Mouse (Mus musculus): ENCODE data around the gene Atp8a1.

The Atp8a1 gene

DNA sequence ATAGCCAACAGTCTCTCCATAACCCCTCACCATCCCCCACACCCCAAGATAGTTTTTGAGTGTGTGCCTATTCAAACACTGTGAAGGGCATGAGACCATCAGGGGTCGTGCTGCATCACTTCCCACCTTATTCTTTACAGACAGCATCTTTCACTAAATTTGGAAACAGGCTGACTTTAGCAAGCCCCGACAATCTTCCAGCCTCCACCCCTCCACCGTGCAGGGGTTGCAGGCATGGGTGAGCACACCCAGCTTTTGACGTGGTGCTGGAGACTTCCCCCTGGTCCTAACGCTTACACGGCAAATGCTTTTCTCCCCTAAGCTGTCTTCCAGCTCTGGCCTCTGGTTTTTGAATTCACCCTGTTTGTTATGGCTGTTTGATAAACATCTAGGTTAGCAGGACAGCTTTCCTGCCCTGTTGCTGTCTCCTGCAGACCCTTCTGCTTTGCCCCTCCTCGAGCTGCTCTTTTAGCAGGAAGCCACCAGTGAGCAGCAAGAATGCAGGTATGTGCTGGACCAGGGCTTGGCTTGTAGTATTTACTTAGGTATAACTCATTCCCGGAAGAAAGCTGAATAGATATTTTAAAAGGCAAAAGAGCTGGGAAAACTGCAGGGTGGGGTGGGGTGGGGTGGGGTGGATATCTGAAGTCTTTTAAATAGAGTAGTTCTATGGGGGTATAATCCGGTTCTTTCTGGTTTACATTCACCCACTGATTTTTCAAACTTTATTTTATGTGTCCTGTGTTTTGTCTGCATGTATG, 218.9 kb downstream of the Atp8a1 start:
- DNase-seq: no peak

DNA sequence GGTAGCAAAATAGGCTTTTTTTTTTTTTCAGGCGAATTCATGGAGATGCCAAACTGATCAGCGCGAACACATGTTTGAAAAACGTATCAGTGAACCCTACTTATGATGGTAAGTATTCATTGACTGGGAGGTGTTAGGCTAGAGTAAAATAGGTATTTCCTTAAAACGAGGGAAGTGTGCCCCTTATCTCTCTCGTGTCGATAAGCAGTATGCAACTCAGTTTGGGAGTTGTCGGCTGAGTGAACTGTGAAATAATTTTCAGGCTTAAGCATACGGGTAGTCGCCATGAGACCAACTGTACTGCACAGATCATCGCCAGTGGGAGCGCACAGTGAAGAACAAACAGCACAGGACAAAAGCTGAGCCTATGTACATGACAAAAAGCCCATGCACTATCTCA, 226.0 kb downstream of the Atp8a1 start:
- DNase-seq: no peak

DNA sequence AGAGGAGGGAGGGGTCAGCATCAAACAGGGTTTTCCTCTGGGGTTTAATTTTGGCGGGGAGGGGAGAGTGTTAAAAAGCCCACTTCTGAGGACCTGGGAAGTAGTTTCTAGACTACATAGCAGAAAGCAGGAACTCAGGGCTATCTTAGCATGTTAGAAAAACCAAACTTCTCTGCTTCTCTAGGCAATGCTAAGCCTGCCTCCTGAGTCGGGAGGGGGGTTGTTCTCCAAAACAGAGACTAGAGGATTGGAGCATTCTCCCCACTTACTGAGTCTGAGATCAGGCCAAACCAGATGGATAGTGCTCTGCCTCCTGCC, 237.8 kb downstream of the Atp8a1 start:
- no peak for DNase-seq

DNA sequence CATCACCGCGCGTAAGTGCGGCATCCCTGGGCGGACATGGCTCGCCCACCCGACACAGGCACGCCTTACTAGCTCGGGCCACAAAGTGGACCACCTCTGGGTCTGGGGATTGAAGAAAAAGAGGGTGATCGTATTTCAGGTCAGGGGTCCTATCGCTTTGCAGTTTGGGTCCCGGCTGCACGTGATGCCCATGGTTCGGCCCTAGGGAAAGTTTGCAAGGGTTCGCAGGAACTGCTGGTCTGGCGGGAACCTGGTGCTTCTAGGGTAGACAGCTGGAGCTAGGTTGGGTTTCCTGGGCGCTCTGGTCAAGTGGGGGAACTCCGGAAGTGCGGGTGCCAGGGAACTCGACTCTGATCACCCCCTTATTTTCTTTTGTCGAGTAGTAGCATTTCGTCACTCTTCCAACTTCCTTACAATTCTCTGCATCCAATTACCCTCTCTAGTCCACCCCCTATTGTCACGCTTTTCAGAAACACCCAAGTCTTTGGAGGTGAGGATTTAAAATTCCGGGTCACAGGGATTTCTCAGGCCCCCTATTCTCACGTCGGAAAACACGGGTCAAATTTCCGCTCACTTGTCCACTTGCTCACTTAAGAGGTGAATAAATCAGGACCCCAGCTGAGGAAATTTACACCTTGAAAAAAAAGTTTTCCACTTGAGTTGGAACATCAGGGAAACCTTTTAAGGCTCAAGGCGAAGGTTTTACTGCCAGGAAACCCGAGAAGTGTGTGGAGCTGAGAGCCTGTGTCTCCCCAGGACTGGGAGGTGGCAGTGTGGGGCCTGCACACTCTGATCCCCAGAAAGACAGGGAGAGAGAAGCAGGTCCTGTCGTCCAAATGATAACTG, 238.3 kb downstream of the Atp8a1 start:
- no peak for DNase-seq

DNA sequence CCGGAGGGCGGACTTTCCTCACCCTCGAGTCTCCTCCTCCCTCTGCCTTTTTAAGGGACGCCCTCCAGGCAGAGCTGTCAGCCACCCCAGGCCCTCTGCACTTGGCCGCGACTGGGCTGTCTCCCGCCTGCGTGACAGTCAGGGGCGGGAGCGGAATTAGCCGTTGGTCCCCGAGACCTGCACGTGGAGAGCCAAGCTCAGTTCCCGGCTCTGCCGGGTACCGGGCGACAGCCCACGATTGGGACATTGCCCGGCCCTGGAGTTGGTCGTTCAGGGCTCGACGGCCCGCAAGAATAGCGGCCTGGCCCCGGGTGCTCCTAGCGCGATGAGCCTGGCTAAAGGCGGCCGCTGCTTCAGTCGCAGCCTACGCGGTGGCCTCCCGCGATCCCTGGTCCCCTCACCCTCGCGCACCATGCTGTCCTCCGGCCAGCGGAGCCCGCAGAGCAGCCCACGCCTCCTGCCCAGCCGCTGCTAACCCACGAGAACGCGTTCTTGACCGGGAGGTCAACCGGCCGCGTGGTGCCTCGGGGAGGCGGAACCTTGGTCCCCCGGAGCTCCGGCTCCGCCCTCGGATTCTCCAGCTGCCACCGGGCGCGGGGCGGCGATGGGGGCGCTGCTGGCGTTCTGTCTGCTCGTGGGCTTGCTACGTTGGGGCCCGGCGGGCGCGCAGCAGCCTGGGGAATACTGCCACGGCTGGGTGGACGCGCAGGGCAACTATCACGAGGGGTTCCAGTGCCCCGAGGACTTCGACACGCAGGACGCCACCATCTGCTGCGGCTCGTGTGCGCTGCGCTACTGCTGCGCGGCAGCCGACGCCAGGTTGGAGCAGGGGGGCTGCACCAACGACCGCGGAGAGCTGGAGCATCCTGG, 239.2 kb downstream of the Atp8a1 start, which contains the start of gene Shisa3:
Shisa3 (plus strand) TSS at position 79 of the 870 bp plus-strand sequence.
- DNase-seq: peak; percentile 14

DNA sequence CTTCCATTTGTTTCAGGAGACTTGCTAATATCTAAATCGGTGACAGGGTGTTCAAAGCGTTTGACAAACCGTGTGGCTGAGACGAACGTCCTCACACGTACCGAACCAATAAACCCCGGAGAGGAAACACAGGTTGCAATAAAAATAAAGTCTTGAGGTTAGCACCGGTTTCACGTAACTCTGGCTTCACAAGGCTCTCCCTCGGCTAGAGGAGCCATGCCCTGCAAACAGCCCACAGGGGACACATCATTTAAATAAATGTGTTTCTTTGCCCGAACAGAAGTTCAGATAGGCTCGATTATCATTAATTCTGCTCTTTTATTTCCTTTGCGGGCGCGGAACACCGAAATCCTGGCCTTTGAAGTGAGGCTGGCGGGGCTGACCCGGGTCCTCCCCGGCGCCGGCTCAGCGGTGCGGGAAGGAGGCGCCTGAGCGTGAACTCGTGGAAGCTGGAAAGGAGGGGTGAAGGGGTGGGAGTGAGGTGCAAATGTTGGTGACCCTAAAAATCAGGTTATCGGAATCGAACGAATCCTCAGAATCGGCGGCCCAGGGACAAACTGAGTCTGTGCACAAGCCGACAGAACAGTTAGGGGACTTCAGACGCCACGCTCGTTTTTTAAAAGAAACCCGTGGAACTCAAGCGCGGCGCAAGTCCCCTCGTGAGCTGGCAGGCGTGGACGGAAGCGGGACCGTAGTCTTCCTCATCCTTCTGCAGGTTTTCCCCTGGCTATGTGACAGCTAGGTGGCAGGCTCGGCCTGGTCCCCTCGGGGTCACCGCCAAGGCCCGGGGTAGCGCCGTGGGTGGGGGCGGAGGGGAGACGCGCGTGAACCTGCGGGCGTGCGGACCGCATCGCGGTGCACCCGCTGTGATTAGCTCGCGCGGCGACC, 240.1 kb downstream of the Atp8a1 start:
- peak; percentile 6 for DNase-seq

DNA sequence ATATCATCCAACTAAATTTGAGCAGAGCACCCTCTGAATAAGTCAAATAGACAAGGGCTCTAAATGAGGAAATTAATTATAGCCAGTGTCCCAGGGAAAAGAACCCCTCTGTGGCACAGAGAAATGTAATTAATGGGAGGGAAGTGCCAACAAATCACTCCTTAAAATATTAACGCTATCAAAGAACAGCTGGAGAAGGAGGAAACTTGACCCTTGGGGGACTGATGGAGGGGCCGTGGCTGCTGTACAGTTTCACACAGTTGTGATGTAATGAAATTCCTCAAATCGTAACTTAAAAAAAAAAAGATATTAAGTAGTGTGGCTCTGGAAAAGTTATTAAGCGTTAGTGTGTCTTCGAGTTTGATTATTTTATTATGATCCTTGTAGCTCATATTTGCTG, 241.3 kb downstream of the Atp8a1 start:
- DNase-seq: no peak

DNA sequence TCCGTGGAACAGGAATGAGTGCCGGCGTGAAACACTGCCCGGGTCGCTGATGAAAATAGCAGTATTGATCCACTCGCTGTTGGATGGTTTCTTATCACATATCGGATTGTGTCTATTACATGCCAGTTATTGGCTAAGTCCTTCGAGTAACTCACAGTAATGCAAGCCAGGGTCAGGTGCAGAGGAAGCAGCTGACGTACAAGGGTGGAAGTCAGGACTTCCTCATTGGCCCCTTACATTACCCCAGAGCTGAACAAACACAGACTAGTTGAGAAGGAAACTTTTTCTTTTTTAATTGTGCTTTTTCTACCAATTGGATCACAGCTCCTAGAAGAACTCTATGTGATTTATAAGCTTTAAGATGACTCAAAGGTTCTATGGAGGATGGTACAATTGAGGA, 247.3 kb downstream of the Atp8a1 start:
- no peak for DNase-seq

DNA sequence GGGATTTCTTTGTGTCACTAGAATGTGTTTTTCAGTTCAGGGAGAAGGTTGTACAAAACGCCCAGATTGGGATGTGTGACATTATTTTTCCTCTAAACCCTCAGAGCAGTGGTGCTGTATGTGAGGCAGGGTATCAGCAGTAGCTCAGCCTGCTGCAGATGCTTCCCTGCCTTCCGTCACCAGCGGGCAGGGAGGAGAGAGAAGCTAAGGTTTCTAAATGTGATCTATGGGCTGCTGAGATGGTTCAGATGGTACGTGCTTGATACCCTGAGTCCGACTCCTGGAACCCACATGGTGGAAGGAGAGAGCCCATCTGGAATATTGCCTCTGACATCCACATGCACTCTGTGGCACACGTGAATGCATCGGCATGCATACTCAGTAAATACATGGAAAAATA, 251.6 kb downstream of the Atp8a1 start:
- DNase-seq: no peak

DNA sequence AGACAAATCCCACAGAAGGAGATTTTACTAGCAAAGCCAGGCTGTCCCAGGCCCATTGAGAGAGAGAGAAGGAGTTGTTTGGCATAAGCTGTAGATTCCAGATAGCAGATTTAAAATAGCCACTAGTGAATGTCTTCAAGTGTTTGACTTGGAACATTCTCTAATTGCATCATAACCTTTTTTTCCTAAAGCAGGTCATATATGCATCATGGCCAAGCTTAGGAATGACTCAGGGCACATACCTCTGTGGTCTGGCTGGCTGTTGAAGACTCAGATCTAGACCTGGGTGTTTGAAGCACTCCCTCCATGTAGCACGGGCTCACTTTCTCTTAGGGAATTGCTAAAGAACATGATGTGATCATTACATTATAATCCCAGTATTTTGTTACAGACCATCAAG, 252.2 kb downstream of the Atp8a1 start:
- no peak for DNase-seq

DNA sequence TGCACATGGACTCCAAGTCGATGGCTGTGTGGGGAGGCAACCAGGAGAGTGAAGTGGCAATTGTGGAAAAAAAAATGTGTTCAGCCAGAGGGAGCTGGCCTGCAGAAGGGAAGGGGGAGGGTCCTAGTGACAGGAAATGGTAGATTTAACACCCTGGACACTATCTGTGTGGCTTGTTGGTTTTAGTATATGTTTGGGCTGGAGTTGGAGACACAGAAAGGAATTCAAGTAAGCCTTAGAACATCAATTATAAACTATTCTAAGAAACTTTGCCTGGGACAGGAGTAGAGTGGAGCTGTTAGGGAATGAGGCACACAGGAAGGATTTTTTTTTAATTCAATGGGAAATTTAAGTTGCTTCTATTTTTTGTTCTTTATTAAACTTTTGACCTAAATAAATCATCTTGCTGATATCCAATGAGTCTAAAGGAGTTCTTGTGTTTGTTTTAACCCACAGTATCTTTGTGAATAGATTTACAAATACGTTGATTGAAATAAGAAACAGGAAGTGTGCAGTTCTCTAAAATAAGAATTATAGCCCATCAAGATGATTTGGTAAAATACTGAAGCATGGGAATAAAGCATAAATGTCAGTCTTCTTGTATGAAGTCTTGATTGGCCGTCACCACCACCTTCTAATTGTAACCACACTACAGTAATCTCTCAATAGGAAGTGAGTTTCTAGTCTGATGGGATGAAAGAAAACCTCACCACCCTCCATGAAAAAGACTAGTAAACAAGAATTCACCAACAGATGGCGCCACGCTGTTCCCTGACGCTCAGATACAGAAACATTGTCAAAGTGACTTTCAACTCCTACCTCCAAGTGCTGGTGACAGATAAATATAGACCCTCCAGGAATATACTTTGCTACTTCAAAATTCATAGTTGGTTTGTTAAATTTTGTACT, 267.3 kb downstream of the Atp8a1 start:
- peak; percentile 18 for DNase-seq

DNA sequence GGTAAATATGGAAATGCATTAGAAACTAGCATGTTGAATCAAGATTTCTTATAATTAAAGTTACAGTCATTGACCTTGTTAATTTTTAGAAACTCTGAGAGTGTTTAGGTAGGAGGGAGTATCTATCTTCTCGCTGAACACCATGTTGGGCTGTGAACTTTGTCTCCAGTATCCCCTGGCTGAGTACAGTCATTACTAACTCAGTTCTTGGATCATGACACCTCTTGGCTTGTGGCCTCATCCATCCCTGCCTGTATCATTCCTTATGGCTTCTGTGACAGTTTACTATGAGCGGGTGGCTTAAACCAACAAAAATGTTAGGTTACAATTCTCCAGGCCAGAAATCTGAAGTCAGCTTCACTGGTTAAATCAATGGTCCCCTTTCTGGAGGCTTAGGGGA, 271.5 kb downstream of the Atp8a1 start:
- no peak for DNase-seq

DNA sequence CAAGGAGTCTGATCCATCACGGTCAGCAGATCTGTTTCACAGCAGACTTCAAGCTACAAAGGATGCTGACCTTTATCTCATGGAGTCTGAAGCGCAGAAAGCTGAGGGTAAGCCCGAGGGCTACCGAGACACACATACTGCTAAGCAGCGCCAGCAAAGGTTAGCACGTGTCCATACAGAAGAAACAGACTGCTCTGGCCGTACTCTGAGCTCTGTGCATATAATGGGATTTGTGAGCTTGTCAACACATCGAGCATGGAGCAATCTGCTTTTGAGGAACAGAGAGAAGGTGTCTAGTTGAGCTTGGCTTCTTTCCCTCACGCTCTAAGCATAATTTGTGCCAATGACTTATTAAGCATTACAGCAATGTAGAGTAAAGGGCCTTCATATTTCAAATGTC, 273.2 kb downstream of the Atp8a1 start:
- no peak for DNase-seq

DNA sequence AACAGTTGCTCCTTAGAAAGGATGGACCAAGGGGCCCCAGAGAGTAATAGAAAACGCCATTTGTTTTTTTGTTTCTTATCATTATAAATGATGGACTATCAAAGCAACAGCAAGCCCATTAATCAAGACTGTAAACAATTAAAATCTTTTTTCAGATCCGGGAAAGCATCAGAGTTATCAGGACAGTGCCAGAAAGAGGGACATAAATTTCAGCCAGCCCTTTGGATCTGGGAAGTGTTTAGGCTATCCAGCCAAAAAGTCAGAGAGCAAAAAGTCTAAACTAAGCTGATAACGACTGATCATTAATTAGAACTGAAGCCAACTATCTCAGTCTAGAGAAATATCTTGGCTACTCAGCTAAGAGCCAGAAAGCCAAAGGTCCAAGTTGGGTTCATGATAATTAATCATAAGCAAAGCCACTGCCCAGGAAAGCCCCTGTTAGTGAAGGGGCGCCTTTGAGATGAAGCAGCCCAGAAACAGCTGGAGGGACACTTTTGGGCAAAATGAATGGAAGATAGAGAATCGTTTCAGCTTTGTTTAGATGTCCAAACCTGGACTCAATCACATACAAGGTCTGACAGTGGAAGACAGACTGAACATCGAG, 274.6 kb downstream of the Atp8a1 start:
- DNase-seq: no peak

Data from lung, postnatal 14 days (tissue).